Mouse (Mus musculus) testis, adult 2 months (tissue): ENCODE data around the gene Dicer1.

Source experiments
- CTCF ChIP-seq: fragments of 200-500 bp; IDR thresholded peaks from 2 replicates; pipeline ENCODE4 v1.5.1; 2012; ENCODE audit warnings: low read depth, mild to moderate bottlenecking, inconsistent platforms, low read length, moderate library complexity; ENCODE audit not compliant: control insufficient read depth, insufficient read depth, insufficient replicate concordance
- POLR2A ChIP-seq: fragments of 200-500 bp; IDR thresholded peaks from 2 replicates; pipeline ENCODE4 v1.6.1; 2012; ENCODE audit warnings: low read depth, mild to moderate bottlenecking, inconsistent platforms, low read length, moderate library complexity; ENCODE audit not compliant: control insufficient read depth

DNA sequence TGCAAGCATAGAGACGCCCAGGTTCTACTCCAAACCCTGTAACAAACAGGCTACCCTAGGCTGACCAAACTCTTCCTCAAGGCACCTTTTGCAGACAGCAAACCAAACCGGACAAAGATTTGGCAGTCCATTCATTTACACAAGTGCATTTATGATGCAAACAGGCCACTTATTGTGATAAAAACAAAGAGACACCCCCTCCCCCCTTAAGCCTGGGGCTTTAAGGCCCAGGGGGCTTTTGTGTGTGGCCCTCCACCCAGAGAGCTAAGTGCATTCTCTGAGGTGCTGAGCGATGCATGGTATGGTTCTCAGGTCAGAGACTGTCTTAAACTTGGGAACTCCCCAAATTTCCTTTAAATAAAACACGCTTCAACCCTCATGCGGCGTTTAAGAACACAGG is 12.2 kb upstream of the Dicer1 start:
- TF ChIP-seq CTCF (no peak), POLR2A (no peak)
